Mouse (Mus musculus) cerebellum, postnatal 4 days (tissue): ENCODE measurements around the gene Ckap5.

ENCODE experiments used
- DNase-seq, 2 experiments: peaks; one replicate each; pipeline ENCODE4 v3.0.0; 2022; ENCODE audit warnings: low spot score in 2 of 2, mixed read lengths in 1 of 2

Gene Ckap5

GRCm38 (mm10) chr2:91652863-91653262, 126.3 kb downstream of the Ckap5 start:
- no peak for DNase-seq

DNA sequence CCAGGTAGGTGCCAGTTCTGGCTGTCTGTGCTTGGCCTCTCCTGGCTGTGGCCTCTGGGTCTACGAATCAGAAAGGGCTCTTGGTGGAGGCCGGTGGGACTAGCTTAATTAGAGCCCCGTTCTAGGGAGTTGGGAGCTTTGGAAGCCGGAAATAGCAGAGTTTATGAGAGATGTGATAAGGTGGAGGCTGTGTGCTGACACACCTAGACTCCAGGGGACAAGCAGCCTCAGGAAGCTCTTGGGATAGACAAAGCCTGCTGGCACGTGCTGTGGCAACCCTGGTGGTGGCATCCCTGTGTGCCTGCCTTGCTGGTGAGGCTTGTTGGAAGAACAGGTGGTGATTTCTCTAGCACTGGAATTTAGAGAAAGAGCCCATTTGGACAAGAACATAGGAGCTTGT, 128.8 kb downstream of the Ckap5 start:
- DNase-seq, result no peak

DNA sequence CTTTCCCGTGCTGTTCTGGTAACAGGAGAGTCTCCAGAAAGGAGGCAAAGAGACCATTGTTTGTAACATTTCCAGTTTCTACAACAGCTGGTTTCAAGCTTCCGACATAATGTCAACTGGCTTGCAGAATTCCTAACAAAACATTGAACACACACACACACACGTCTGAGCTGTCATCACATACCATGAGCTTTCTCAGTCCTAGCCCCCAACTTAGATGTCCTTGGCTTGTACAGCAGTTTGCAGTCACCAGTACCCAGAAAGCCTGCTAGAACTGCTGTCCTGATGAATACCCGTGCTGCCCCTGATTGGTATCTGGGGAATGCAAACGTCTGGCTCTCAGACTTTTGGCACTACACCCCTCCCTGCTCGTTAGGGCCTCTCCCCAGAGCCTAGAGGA, 129.3 kb downstream of the Ckap5 start:
- DNase-seq, result no peak

DNA sequence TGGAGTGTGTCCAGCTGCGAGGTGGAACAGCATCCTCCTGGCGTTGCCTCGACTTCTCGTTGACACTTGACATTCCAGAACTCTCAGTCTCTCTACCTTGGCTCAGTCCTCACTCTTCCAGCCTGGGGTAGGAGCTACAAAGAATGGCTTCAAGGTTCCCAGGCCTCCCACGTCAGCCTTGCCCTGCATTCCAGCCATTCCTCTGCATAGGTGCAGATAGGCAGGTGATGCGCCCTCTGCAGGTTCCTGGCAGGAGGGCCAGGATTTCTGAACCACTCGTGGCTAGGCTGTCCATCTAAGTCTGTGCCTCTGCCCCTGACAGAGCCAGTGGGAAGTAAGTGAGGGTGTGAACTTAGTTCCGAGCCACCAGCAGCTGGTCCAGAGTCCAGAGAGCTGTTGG, 130.2 kb downstream of the Ckap5 start:
- no peak for DNase-seq

DNA sequence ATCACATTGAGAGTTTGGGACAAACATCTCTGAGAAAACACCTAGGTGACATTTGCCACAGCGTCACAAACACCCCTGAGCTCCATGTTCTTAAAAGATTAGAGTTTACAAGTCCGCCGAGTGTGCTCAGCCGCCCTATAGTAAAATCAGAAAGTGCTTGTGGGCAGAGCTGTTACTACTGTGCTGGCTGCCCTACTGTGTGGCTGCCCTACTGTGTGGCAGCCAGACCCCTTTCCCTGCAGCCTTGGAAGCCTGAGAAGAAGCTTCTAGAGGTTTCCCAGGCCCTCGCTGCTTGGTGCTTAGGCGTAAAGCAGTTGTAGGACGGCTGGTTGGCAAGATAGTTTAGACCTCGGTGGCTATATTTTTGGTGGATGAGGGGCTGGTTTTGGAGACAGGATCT, 133.1 kb downstream of the Ckap5 start:
- DNase-seq, result no peak

DNA sequence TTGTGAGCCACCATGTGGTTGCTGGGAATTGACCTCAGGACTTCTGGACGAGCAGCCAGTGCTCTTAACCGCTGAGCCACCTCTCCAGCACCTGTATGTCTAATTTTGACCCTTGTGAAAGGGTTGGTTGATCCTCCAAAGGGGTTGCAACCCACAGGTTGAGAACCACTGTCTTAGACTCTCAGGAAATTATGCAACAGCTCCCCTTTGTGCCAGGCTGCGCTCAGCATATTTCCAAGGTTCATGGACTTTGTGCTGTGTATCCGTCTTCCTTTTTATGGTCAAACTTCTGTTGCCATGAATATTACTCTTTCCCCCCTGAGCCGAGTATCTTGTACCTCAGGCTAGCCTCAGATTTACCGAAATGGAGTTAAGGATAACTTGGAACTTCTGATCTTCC, 134.4 kb downstream of the Ckap5 start:
- no peak for DNase-seq

GRCm38 (mm10) chr2:91664780-91665179, 138.2 kb downstream of the Ckap5 start:
- no peak for DNase-seq

- no peak for DNase-seq
These were observed 139.9 kb downstream of the Ckap5 start for GRCm38 (mm10) chr2:91666386-91666910.

DNA sequence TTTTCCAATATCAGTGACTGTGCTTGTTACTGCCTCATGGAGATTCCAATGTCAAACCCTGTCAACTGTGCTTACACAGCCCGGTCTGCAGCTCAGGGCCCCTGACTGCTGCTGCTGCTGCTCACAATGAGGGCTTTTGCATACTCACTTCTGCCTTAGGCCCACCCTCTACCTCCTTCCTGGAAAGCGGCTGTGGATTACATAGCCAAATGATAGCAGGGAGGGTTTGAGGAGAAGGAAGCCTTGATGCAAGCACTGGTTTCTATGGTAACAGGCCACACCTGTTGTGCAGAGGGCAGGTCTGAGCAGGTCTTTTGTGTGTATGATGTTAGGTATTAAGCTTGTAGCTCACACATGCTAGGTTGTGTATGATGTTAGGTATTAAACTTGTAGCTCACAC, 141.2 kb downstream of the Ckap5 start:
- no peak for DNase-seq

- no peak for DNase-seq
These were observed 142.8 kb downstream of the Ckap5 start for GRCm38 (mm10) chr2:91669326-91669725.

- no peak for DNase-seq
These were observed 143.5 kb downstream of the Ckap5 start for GRCm38 (mm10) chr2:91670038-91670437.
